Mouse (Mus musculus): Measurements from ENCODE around the gene Sema6d. TPM values are rescaled to one million over a fixed set of nuclear protein-coding genes. Genes with fewer than 3 reads are reported as not detected.

The Sema6d gene
- 4.0 and 6.7 TPM in 2 replicates for polyA plus RNA-seq (2011; ENCODE audit: insufficient read depth, insufficient read length, low replicate concordance, missing spikeins)

GRCm38 (mm10) chr2:124089813-124090230, at the start of gene Sema6d:
Sema6d (plus strand) TSS chr2:124089969.
- no peak within 1 kb of the TSS for H3K4me3 ChIP-seq (replicated peaks; ENCODE audit: control insufficient read depth, low read depth, low read length)

GRCm38 (mm10) chr2:124059910-124060309, 29.9 kb upstream of the Sema6d start:
- TF ChIP-seq POLR2A (IDR thresholded peaks at IDR 0.05; ENCODE audit: borderline replicate concordance, control insufficient read depth, low read depth, low read length) (no peak), CTCF (IDR thresholded peaks at IDR 0.05; ENCODE audit: control insufficient read depth, insufficient read depth, low read length) (no peak)
- H3K4me3 ChIP-seq (replicated peaks; ENCODE audit: control insufficient read depth, low read depth, low read length): no peak overlapping the region
- WGBS: 83% methylated on average over 3 of the region's 3 CpGs
- H3K4me1 ChIP-seq (ENCODE audit: control insufficient read depth, insufficient read depth, low read length): no peaks in the 10 kb centered on the region
- no peak overlapping the region for H3K27ac ChIP-seq (ENCODE audit: control insufficient read depth, insufficient read depth, low read depth, low read length, poor library complexity)

More at GRCm38 (mm10) chr2:124089813-124090230, at the start of gene Sema6d:
- Histone ChIP-seq H3K27ac (ENCODE audit: control insufficient read depth, insufficient read depth, low read depth, low read length, poor library complexity) (no peak within 1 kb of the TSS; the same call in 1 of the 2 replicates), H3K4me1 (ENCODE audit: control insufficient read depth, insufficient read depth, low read length) (no peaks in the 10 kb centered on the region)
- no peak for TF ChIP-seq CTCF (IDR thresholded peaks at IDR 0.05; ENCODE audit: control insufficient read depth, insufficient read depth, low read length)
- no peak for TF ChIP-seq POLR2A (IDR thresholded peaks at IDR 0.05; ENCODE audit: borderline replicate concordance, control insufficient read depth, low read depth, low read length)
- WGBS: 4% methylated on average over 29 of the region's 29 CpGs

- Histone ChIP-seq H3K4me3 (replicated peaks; ENCODE audit: control insufficient read depth, low read depth, low read length) (no peak overlapping the region), H3K4me1 (ENCODE audit: control insufficient read depth, insufficient read depth, low read length) (no peaks in the 10 kb centered on the region), H3K27ac (ENCODE audit: control insufficient read depth, insufficient read depth, low read depth, low read length, poor library complexity) (no peak overlapping the region)
- TF ChIP-seq POLR2A (IDR thresholded peaks at IDR 0.05; ENCODE audit: borderline replicate concordance, control insufficient read depth, low read depth, low read length) (no peak), CTCF (IDR thresholded peaks at IDR 0.05; ENCODE audit: control insufficient read depth, insufficient read depth, low read length) (no peak)
- 78% methylated on average over 4 of the region's 4 CpGs for WGBS
Measured at GRCm38 (mm10) chr2:124068380-124068779, 21.4 kb upstream of the Sema6d start.

- TF ChIP-seq POLR2A (IDR thresholded peaks at IDR 0.05; ENCODE audit: borderline replicate concordance, control insufficient read depth, low read depth, low read length) (no peak), CTCF (IDR thresholded peaks at IDR 0.05; ENCODE audit: control insufficient read depth, insufficient read depth, low read length) (no peak)
- 70% methylated on average over 2 of the region's 2 CpGs for WGBS
- Histone ChIP-seq H3K27ac (ENCODE audit: control insufficient read depth, insufficient read depth, low read depth, low read length, poor library complexity) (no peak overlapping the region), H3K4me3 (replicated peaks; ENCODE audit: control insufficient read depth, low read depth, low read length) (no peak overlapping the region), H3K4me1 (ENCODE audit: control insufficient read depth, insufficient read depth, low read length) (no peaks in the 10 kb centered on the region)
Measured at GRCm38 (mm10) chr2:124070664-124071063, 19.1 kb upstream of the Sema6d start.

- no peak for TF ChIP-seq CTCF (IDR thresholded peaks at IDR 0.05; ENCODE audit: control insufficient read depth, insufficient read depth, low read length)
- no peak for TF ChIP-seq POLR2A (IDR thresholded peaks at IDR 0.05; ENCODE audit: borderline replicate concordance, control insufficient read depth, low read depth, low read length)
Measured at GRCm38 (mm10) chr2:124071380-124071779, 18.4 kb upstream of the Sema6d start.

GRCm38 (mm10) chr2:124090231-124091141, 717 bp downstream of the Sema6d start:
- H3K4me3 ChIP-seq (replicated peaks; ENCODE audit: control insufficient read depth, low read depth, low read length): no peak overlapping the region
- no peaks in the 10 kb centered on the region for H3K4me1 ChIP-seq (ENCODE audit: control insufficient read depth, insufficient read depth, low read length)
- TF ChIP-seq CTCF (IDR thresholded peaks at IDR 0.05; ENCODE audit: control insufficient read depth, insufficient read depth, low read length) (no peak), POLR2A (IDR thresholded peaks at IDR 0.05; ENCODE audit: borderline replicate concordance, control insufficient read depth, low read depth, low read length) (no peak)
- no peak overlapping the region; the same call in 1 of the 2 replicates for H3K27ac ChIP-seq (ENCODE audit: control insufficient read depth, insufficient read depth, low read depth, low read length, poor library complexity)
- WGBS: 6% methylated on average over 49 of the region's 49 CpGs

More at GRCm38 (mm10) chr2:124071380-124071779, 18.4 kb upstream of the Sema6d start:
- no peak overlapping the region for H3K27ac ChIP-seq (ENCODE audit: control insufficient read depth, insufficient read depth, low read depth, low read length, poor library complexity)
- whole genome bisulfite sequencing: 24% methylated on average over 2 of the region's 2 CpGs
- H3K4me1 ChIP-seq (ENCODE audit: control insufficient read depth, insufficient read depth, low read length): no peaks in the 10 kb centered on the region
- no peak overlapping the region for H3K4me3 ChIP-seq (replicated peaks; ENCODE audit: control insufficient read depth, low read depth, low read length)

- H3K4me3 ChIP-seq (replicated peaks; ENCODE audit: control insufficient read depth, low read depth, low read length): no peak overlapping the region
- TF ChIP-seq POLR2A (IDR thresholded peaks at IDR 0.05; ENCODE audit: borderline replicate concordance, control insufficient read depth, low read depth, low read length): no peak
- TF ChIP-seq CTCF (IDR thresholded peaks at IDR 0.05; ENCODE audit: control insufficient read depth, insufficient read depth, low read length): no peak
- no peaks in the 10 kb centered on the region for H3K4me1 ChIP-seq (ENCODE audit: control insufficient read depth, insufficient read depth, low read length)
- H3K27ac ChIP-seq (ENCODE audit: control insufficient read depth, insufficient read depth, low read depth, low read length, poor library complexity): no peak overlapping the region
- WGBS: 27% methylated on average over 1 of the region's 1 CpGs
Measured at GRCm38 (mm10) chr2:124099697-124100096, 9.9 kb downstream of the Sema6d start.

- Histone ChIP-seq H3K27ac (ENCODE audit: control insufficient read depth, insufficient read depth, low read depth, low read length, poor library complexity) (no peak overlapping the region), H3K4me3 (replicated peaks; ENCODE audit: control insufficient read depth, low read depth, low read length) (no peak overlapping the region), H3K4me1 (ENCODE audit: control insufficient read depth, insufficient read depth, low read length) (no peaks in the 10 kb centered on the region)
- TF ChIP-seq POLR2A (IDR thresholded peaks at IDR 0.05; ENCODE audit: borderline replicate concordance, control insufficient read depth, low read depth, low read length) (no peak), CTCF (IDR thresholded peaks at IDR 0.05; ENCODE audit: control insufficient read depth, insufficient read depth, low read length) (peak; percentile 46)
- WGBS: 20% methylated on average over 9 of the region's 9 CpGs
Measured at GRCm38 (mm10) chr2:124100486-124101200, 10.9 kb downstream of the Sema6d start.
